Mouse (Mus musculus) embryonic facial prominence, embryonic 15.5 days (tissue): ENCODE results near the gene Gje1. TPM values are rescaled to one million over a fixed set of nuclear protein-coding genes. Genes with fewer than 3 reads are reported as not detected.

Experiments used
- ATAC-seq: fragments of 200-750 bp; cut with Nextera tagmentation; 2 replicates; pipeline ENCODE4 v1.8.0; 2017; ENCODE audit warnings: low read depth, moderate TSS enrichment; ENCODE audit not compliant: insufficient number of reproducible peaks, low FRiP score, low TSS enrichment
- H3K27ac ChIP-seq: fragments of 300-500 bp; sonication (generic); replicated peaks from 2 replicates; pipeline ENCODE4 v1.5.1; 2015; ENCODE audit warnings: mild to moderate bottlenecking, inconsistent platforms
- H3K27me3 ChIP-seq: fragments of 300-500 bp; sonication (generic); 2 replicates; pipeline ENCODE4 v1.6.1; 2015; ENCODE audit warnings: inconsistent platforms
- H3K36me3 ChIP-seq: fragments of 300-500 bp; sonication (generic); 2 replicates; pipeline ENCODE4 v1.6.1; 2015; ENCODE audit warnings: mild to moderate bottlenecking, inconsistent platforms
- H3K4me1 ChIP-seq: fragments of 300-500 bp; sonication (generic); 2 replicates; pipeline ENCODE4 v1.6.1; 2015; ENCODE audit warnings: inconsistent platforms
- H3K4me2 ChIP-seq: fragments of 300-500 bp; sonication (generic); replicated peaks from 2 replicates; pipeline ENCODE4 v1.6.1; 2015; ENCODE audit warnings: mild to moderate bottlenecking, inconsistent platforms
- H3K4me3 ChIP-seq: fragments of 300-500 bp; sonication (generic); replicated peaks from 2 replicates; pipeline ENCODE4 v1.5.1; 2015; ENCODE audit warnings: mild to moderate bottlenecking, inconsistent platforms
- H3K9ac ChIP-seq: fragments of 300-500 bp; sonication (generic); 2 replicates; pipeline ENCODE4 v1.6.1; 2015; ENCODE audit warnings: inconsistent platforms
- H3K9me3 ChIP-seq: fragments of 300-500 bp; sonication (generic); replicated peaks from 2 replicates; pipeline ENCODE4 v1.6.1; 2016; ENCODE audit warnings: inconsistent platforms
- WGBS: fragments of 180-500 bp; shearing (Covaris S2); methylation state at CpG from one replicate; pipeline ENCODE4 v1.1.7; 2015; 5-methylcytosine and 5-hydroxymethylcytosine counted together
- polyA plus RNA-seq: library from polyadenylated mRNA; unstranded; fragments of >200 nt; fragmentation: Nextera tagmentation; extraction: Ambion mirVana; gene quantifications from 2 replicates; pipeline ENCODE4 v1.2.1, GENCODE M21; 2015

Gene Gje1
- polyA plus RNA-seq, 1 experiment from 2014 or later: 0.28 TPM

GRCm38 (mm10) chr10:14685663-14686062 is 32.4 kb downstream of the Gje1 start:
- no peaks in the 10 kb centered on the region for H3K27me3 ChIP-seq
- no peak overlapping the region for H3K9ac ChIP-seq
- no peaks in the 10 kb centered on the region for H3K4me1 ChIP-seq
- no peak overlapping the region for H3K27ac ChIP-seq
- H3K9me3 ChIP-seq: no peaks in the 10 kb centered on the region
- peaks cover 14% of the 10 kb centered on the region for H3K36me3 ChIP-seq
- H3K4me3 ChIP-seq: no peak overlapping the region
- no peak for ATAC-seq
- 95% methylated on average over 1 of the region's 1 CpGs for WGBS
- H3K4me2 ChIP-seq: no peak overlapping the region

GRCm38 (mm10) chr10:14666147-14666546 is 51.9 kb downstream of the Gje1 start:
- Histone ChIP-seq H3K4me1 (no peaks in the 10 kb centered on the region), H3K9me3 (no peaks in the 10 kb centered on the region), H3K4me3 (no peak overlapping the region), H3K36me3 (peaks cover 22% of the 10 kb centered on the region), H3K27me3 (no peaks in the 10 kb centered on the region), H3K9ac (no peak overlapping the region), H3K4me2 (no peak overlapping the region), H3K27ac (no peak overlapping the region)
- ATAC-seq: no peak
- 97% methylated on average over 2 of the region's 2 CpGs for WGBS

Other genes with a start within 250 kb of the Gje1 start
- 7.3 and 8.0 TPM in 2 replicates for gene Adgrg6, start 172.6 kb downstream of the Gje1 start, polyA plus RNA-seq
- gene Vta1, start 12.7 kb downstream of the Gje1 start, polyA plus RNA-seq: 88.9 and 89.9 TPM in 2 replicates
- gene Nmbr, start 12.6 kb downstream of the Gje1 start, polyA plus RNA-seq: 0.28 and 0.56 TPM in 2 replicates